Mouse (Mus musculus) small intestine, adult 2 months (tissue): ENCODE results near the gene Gm7534.

Source experiments
- CTCF ChIP-seq: fragments of 200-500 bp; IDR thresholded peaks from 2 replicates; pipeline ENCODE4 v1.5.1; 2012; ENCODE audit warnings: low read depth, mild to moderate bottlenecking, control low read depth, inconsistent platforms, low read length, moderate library complexity, mixed read lengths; ENCODE audit not compliant: insufficient replicate concordance, insufficient read length; ENCODE audit errors: extremely low read depth
- POLR2A ChIP-seq: fragments of 200-500 bp; IDR thresholded peaks from 2 replicates; pipeline ENCODE4 v1.6.1; 2012; ENCODE audit warnings: low read depth, mild to moderate bottlenecking, control low read depth, inconsistent platforms, low read length, moderate library complexity

- no peak for TF ChIP-seq POLR2A
- TF ChIP-seq CTCF, result no peak
Observed at GRCm38 (mm10) chr4:134206488-134207053, 3.8 kb upstream of the Gm7534 start.
